20 mouse cellular contexts compared by ENCODE assay signal in genomic region chr5:3571266-3571665, GRCm38 (mm10).
"Had no signal": no experiment of that assay in that cellular context is flagged by ENCODE, and none has a peak within 500 bp of the region (broad histone marks: within the 10 kb centered on the region; RNA-seq: fewer than 3 reads in every experiment).

Gene 1700109H08Rik (plus strand): TSS chr5:3571566.

- H3K9ac ChIP-seq: limb, embryonic 12.5 days; limb, embryonic 15.5 days; liver, embryonic 14.5 days; liver, postnatal 0 days; lung, embryonic 14.5 days; neural tube, embryonic 12.5 days; neural tube, embryonic 15.5 days had no signal

- H3K9me3 ChIP-seq: limb, embryonic 15.5 days; neural tube, embryonic 15.5 days had no signal

- H3K27ac ChIP-seq: kidney, postnatal 0 days; limb, embryonic 12.5 days; limb, embryonic 15.5 days; liver, embryonic 14.5 days; macrophage; neural tube, embryonic 12.5 days; neural tube, embryonic 15.5 days had no signal

- H3K4me2 ChIP-seq: limb, embryonic 12.5 days; limb, embryonic 15.5 days; liver, embryonic 11.5 days; lung, embryonic 14.5 days; midbrain, embryonic 11.5 days; neural tube, embryonic 12.5 days; neural tube, embryonic 15.5 days had no signal

- ATAC-seq: liver, postnatal 0 days; lung, postnatal 0 days had no signal

- DNase-seq: kidney, adult 2 months; kidney, postnatal 36 days; layer of hippocampus, postnatal 36 days; left cerebral cortex, postnatal 4 days; liver, postnatal 0 days; lung, embryonic 14.5 days; midbrain, embryonic 14.5 days; thymus, adult 18-20 months; thymus, postnatal 36 days had no signal

- H3K4me1 ChIP-seq: limb, embryonic 12.5 days; limb, embryonic 15.5 days; megakaryocyte, embryonic 14.5 days; neural tube, embryonic 12.5 days; neural tube, embryonic 15.5 days had no signal

- H3K4me3 ChIP-seq: limb, embryonic 12.5 days; limb, embryonic 15.5 days; megakaryocyte, embryonic 14.5 days; neural tube, embryonic 12.5 days; neural tube, embryonic 15.5 days had no signal

- H3K27me3 ChIP-seq: limb, embryonic 12.5 days; limb, embryonic 15.5 days; megakaryocyte, embryonic 14.5 days; neural tube, embryonic 12.5 days; neural tube, embryonic 15.5 days had no signal
